Mouse (Mus musculus) cerebellum, adult 11 months (tissue): ENCODE results near the gene Hrh1.
"Not testable (repeated sequence)": the region's sequence is repeated elsewhere in the genome, so short reads cannot be mapped to it uniquely, and the experiment has no call there.

Experiments
- DNase-seq: peaks from one replicate; pipeline ENCODE4 v3.0.0; 2022

Hrh1 gene

DNA sequence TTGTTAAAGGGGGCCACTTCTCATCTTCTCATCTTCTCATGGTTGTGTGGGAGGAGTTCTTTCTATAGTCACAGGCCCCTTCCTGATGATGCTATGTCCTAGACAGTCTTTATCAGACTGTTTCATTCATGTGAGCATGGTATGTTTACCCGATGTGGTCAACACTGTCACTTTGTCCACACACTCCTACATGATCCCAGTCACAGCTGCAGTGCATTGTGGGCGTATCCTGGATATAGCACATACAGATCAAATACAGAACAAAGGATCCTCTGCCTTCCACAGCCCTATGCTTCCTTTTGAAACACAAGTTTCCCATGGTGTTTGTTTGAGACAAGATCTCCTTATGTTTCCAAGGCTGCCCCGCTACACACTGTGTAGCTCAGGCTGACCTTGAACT is 76.3 kb downstream of the Hrh1 start:
- DNase-seq: no peak

DNA sequence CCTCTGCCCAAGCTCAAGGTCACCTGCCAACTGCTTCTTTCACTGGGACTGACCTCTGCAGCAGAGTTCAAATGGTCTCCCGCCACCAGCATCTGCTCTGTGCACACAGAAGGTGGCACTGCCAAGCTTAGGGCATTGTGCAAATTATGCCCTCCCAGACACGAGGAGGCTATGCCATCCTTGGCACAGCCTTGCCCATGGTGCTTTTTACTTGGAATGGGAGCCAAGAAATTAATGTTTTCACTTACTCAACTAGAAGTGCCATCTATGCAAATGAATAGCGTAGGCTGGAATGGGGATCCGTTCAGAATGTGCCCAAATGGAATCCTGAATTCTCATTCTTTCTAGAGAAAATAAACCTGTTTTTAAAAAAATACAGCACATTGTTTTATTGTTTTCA is 77.2 kb downstream of the Hrh1 start:
- DNase-seq: no peak

DNA sequence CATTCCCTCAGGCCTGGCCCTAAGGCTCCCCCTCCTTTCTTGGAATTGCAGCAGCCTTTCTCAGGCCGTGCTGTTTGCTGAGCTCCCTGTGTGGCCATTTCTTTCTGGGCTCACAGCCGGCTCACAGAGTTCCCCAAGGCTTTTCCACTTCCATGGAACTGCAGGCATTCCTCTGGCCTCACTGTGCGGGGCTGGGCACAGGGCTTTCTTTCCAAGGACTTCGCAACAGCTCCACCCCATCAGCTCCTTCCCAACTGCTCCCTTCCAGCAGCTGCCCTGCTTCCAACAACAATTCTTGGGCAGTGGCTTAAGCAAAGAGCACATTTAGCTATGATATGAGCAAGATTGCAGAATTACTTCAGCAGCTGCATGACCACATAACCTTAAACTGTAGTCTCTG is 81.0 kb downstream of the Hrh1 start:
- DNase-seq: no peak

DNA sequence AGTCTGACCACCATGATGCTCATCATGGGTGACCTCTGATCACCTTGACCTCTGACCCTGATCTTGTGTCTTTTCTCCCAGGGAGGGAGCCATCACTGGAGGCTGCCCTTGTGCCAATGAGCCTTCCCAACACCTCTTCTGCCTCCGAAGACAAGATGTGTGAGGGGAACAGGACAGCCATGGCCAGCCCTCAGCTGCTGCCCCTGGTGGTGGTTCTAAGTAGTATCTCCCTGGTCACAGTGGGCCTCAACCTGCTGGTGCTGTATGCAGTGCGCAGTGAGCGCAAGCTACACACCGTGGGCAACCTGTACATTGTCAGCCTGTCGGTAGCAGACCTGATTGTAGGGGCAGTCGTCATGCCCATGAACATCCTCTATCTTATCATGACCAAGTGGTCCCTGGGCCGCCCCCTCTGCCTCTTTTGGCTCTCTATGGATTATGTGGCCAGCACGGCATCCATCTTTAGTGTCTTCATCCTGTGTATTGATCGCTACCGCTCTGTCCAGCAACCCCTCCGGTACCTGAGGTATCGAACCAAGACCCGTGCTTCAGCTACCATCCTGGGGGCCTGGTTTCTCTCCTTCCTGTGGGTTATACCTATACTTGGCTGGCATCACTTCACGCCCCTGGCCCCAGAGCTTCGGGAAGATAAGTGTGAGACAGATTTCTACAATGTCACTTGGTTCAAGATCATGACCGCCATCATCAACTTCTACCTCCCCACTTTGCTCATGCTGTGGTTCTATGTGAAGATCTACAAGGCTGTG is 82.1 kb downstream of the Hrh1 start:
- no peak for DNase-seq

DNA sequence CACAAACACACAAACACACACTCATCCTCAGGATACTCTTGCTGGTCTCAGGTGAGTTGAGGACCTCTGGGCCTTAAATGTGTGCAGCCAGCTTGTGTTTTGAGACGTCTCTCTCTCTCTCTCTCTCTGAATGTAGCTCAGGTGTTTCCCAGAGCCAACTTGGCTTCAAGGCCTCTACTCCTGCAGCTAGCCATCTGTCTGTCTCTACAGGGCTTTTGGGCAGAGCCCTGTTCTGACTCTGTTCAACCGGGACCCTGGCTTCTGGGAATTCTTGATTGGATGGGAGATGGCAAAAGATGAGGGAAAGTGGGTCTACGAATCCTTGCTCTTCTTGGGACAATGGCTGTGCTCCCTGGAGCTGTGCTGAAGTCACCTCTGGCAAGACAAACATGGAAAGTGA is 91.6 kb downstream of the Hrh1 start:
- DNase-seq: no peak

DNA sequence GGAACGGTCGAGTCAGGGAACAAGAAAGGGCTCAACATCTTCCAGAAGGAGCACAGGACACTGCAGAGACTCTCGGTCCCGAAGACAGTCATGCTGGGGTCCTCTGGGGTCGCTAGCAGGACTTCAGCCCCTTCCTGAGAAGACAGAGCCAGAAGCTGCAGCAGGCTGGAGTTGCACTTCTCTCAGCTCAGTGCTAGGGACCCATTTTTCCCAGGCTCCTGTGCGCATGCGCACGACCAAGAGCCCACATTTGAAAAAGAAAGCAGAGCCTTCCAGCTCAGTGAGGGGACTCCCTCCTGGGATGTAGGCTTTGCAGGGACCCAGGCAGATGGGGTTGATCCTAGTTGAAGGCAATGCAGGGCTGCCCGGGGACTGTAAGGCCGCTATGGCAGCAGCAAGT is 94.9 kb downstream of the Hrh1 start:
- DNase-seq: not testable (repeated sequence)

DNA sequence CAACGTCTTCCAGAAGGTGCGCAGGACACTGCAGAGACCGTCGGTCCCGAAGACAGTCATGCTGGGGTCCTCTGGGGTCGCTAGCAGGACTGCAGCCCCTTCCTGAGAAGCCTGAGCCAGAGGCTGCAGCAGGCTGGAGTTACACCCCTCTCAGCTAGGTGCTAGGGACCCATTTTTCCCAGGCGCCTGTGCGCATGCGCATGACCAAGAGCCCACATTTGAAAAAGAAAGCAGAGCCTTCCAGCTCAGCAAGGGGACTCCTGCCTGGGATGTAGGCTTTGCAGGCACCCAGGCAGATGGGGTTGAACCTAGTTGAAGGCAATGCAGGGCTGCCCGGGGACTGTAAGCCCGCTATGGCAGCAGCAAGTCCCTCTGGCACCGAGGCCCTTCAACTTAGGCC is 97.3 kb downstream of the Hrh1 start:
- not testable (repeated sequence) for DNase-seq

DNA sequence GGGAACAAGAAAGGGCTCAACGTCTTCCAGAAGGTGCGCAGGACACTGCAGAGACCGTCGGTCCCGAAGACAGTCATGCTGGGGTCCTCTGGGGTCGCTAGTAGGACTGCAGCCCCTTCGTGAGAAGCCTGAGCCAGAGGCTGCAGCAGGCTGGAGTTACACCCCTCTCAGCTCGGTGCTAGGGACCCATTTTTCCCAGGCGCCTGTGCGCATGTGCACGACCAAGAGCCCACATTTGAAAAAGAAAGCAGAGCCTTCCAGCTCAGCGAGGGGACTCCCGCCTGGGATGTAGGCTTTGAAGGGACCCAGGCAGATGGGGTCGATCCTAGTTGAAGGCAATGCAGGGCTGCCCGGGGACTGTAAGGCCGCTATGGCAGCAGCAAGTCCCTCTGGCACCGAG is 116.3 kb downstream of the Hrh1 start:
- not testable (repeated sequence) for DNase-seq

DNA sequence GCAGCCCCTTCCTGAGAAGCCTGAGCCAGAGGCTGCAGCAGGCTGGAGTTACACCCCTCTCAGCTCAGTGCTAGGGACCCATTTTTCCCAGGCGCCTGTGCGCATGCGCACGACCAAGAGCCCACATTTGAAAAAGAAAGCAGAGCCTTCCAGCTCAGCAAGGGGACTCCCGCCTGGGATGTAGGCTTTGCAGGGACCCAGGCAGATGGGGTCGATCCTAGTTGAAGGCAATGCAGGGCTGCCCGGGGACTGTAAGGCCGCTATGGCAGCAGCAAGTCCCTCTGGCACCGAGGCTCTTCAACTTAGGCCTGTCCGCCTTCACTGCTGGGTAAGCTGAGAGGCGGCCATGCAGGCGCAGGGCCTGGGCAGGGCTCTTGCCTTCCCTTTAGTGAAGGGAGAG is 131.0 kb downstream of the Hrh1 start:
- peak; percentile 11 for DNase-seq
